Mouse (Mus musculus) neural tube, embryonic 11.5 days (tissue): ENCODE results near the gene Lrfn2. TPM values are rescaled to one million over a fixed set of nuclear protein-coding genes. Genes with fewer than 3 reads are reported as not detected.

Source experiments
- ATAC-seq: fragments of 200-750 bp; cut with Nextera tagmentation; 2 replicates; pipeline ENCODE4 v1.8.0; 2017; ENCODE audit warnings: moderate number of reproducible peaks, mild to moderate bottlenecking, moderate TSS enrichment, moderate library complexity; ENCODE audit not compliant: insufficient read depth, low FRiP score, low TSS enrichment
- DNase-seq: peaks from one replicate; pipeline ENCODE4 v3.0.0-alpha.2; 2015; ENCODE audit warnings: low spot score
- H3K27ac ChIP-seq: fragments of 300-500 bp; sonication (generic); 2 replicates; pipeline ENCODE4 v1.5.1; 2014; ENCODE audit warnings: low read depth, mild to moderate bottlenecking, low read length
- H3K27me3 ChIP-seq: fragments of 300-500 bp; sonication (generic); 2 replicates; pipeline ENCODE4 v1.6.1; 2014; ENCODE audit warnings: mild to moderate bottlenecking, low read length, mixed read lengths; ENCODE audit not compliant: control insufficient read depth, insufficient read depth
- H3K36me3 ChIP-seq: fragments of 300-500 bp; sonication (generic); 2 replicates; pipeline ENCODE4 v1.6.1; 2014; ENCODE audit warnings: mild to moderate bottlenecking, low read length, moderate library complexity, mixed read lengths; ENCODE audit not compliant: control insufficient read depth, insufficient read depth
- H3K4me1 ChIP-seq: fragments of 300-500 bp; sonication (generic); 2 replicates; pipeline ENCODE4 v1.6.1; 2014; ENCODE audit warnings: low read length, mixed read lengths; ENCODE audit not compliant: control insufficient read depth, insufficient read depth
- H3K4me2 ChIP-seq: fragments of 300-500 bp; sonication (generic); 2 replicates; pipeline ENCODE4 v1.6.1; 2014; ENCODE audit warnings: low read depth, mild to moderate bottlenecking, moderate library complexity
- H3K4me3 ChIP-seq: fragments of 300-500 bp; sonication (generic); 2 replicates; pipeline ENCODE4 v1.5.1; 2014; ENCODE audit warnings: low read depth, low read length
- H3K9ac ChIP-seq: fragments of 300-500 bp; sonication (generic); 2 replicates; pipeline ENCODE4 v1.6.1; 2014; ENCODE audit warnings: mild to moderate bottlenecking, low read length
- H3K9me3 ChIP-seq: fragments of 300-500 bp; sonication (generic); 2 replicates; pipeline ENCODE4 v1.6.1; 2016; ENCODE audit warnings: low read length; ENCODE audit not compliant: control insufficient read depth
- WGBS: fragments of 180-500 bp; shearing (Covaris S2); extraction: QIAGEN DNeasy Blood & Tissue Kit; methylation state at CpG from one replicate; pipeline ENCODE4 v1.1.7; 2014; 5-methylcytosine and 5-hydroxymethylcytosine counted together
- polyA plus RNA-seq: library from polyadenylated mRNA; unstranded; fragments of >200 nt; fragmentation: Nextera tagmentation; extraction: Ambion mirVana; gene quantifications from 2 replicates; pipeline ENCODE4 v1.2.1, GENCODE M21; 2014

Gene Lrfn2
- polyA plus RNA-seq, 1 experiment from 2014 or later = 1.1 TPM

GRCm38 (mm10) chr17:48930994-48931393, 1.2 kb upstream of the Lrfn2 start:
- peaks cover 20% of the 10 kb centered on the region for H3K27me3 ChIP-seq
- H3K4me1 ChIP-seq = 0 out of 2 replicates have a peak, but pooled peaks cover 4% of the 10 kb centered on the region
- no peaks in the 10 kb centered on the region for H3K36me3 ChIP-seq
- 68% methylated on average over 10 of the region's 10 CpGs for WGBS
- no peak overlapping the region for H3K9ac ChIP-seq
- H3K27ac ChIP-seq = no peak overlapping the region
- ATAC-seq = 0 out of 2 replicates have a peak, but pooled peaks have one; percentile 13
- H3K4me3 ChIP-seq = no peak overlapping the region
- peak overlapping the region; percentile 82; the same call in 1 of the 2 replicates for H3K4me2 ChIP-seq
- H3K9me3 ChIP-seq = no peaks in the 10 kb centered on the region
- DNase-seq = no peak

- DNase-seq (peak; percentile 29), ATAC-seq (no peak)
- 0 out of 2 replicates have a peak, but pooled peaks cover 4% of the 10 kb centered on the region for H3K4me1 ChIP-seq
- H3K36me3 ChIP-seq = no peaks in the 10 kb centered on the region
- 1% methylated on average over 26 of the region's 26 CpGs for WGBS
- peak overlapping the region; percentile 41 for H3K9ac ChIP-seq
- H3K9me3 ChIP-seq = no peaks in the 10 kb centered on the region
- peak overlapping the region; percentile 48 for H3K4me3 ChIP-seq
- H3K4me2 ChIP-seq = peak overlapping the region; percentile 82
- no peak overlapping the region for H3K27ac ChIP-seq
- H3K27me3 ChIP-seq = peaks cover 20% of the 10 kb centered on the region
Observed at GRCm38 (mm10) chr17:48932406-48932906, 277 bp downstream of the Lrfn2 start.

- 2% methylated on average over 8 of the region's 9 CpGs for WGBS
- Histone ChIP-seq H3K27me3 (peaks cover 20% of the 10 kb centered on the region), H3K36me3 (no peaks in the 10 kb centered on the region), H3K4me3 (peak overlapping the region; percentile 48), H3K9ac (peak overlapping the region; percentile 41), H3K4me2 (peak overlapping the region; percentile 82), H3K9me3 (no peaks in the 10 kb centered on the region), H3K27ac (no peak overlapping the region), H3K4me1 (0 out of 2 replicates have a peak, but pooled peaks cover 4% of the 10 kb centered on the region)
- no peak for ATAC-seq
- no peak for DNase-seq
Observed at GRCm38 (mm10) chr17:48932916-48933315, 737 bp downstream of the Lrfn2 start.

- Histone ChIP-seq H3K9me3 (no peaks in the 10 kb centered on the region), H3K27ac (no peak overlapping the region), H3K9ac (no peak overlapping the region), H3K4me3 (no peak overlapping the region), H3K4me1 (0 out of 2 replicates have a peak, but pooled peaks cover 4% of the 10 kb centered on the region), H3K4me2 (no peak overlapping the region), H3K27me3 (peaks cover 20% of the 10 kb centered on the region), H3K36me3 (no peaks in the 10 kb centered on the region)
- DNase-seq (no peak), ATAC-seq (no peak)
- WGBS = 74% methylated on average over 8 of the region's 8 CpGs
Observed at GRCm38 (mm10) chr17:48935201-48935600, 3.0 kb downstream of the Lrfn2 start.

- H3K9ac ChIP-seq = no peak overlapping the region
- H3K4me2 ChIP-seq = no peak overlapping the region
- no peaks in the 10 kb centered on the region for H3K9me3 ChIP-seq
- 58% methylated on average over 5 of the region's 5 CpGs for WGBS
- ATAC-seq (no peak), DNase-seq (no peak)
- no peak overlapping the region for H3K4me3 ChIP-seq
- peaks cover 20% of the 10 kb centered on the region for H3K27me3 ChIP-seq
- no peak overlapping the region for H3K27ac ChIP-seq
- no peaks in the 10 kb centered on the region for H3K36me3 ChIP-seq
- H3K4me1 ChIP-seq = 0 out of 2 replicates have a peak, but pooled peaks cover 4% of the 10 kb centered on the region
Observed at GRCm38 (mm10) chr17:48936445-48937141, 4.4 kb downstream of the Lrfn2 start.

- no peak for ATAC-seq
- Histone ChIP-seq H3K4me3 (no peak overlapping the region), H3K4me1 (no peaks in the 10 kb centered on the region), H3K9ac (no peak overlapping the region), H3K4me2 (no peak overlapping the region), H3K27me3 (0 out of 2 replicates have a peak, but pooled peaks cover 3% of the 10 kb centered on the region), H3K9me3 (no peaks in the 10 kb centered on the region), H3K27ac (no peak overlapping the region), H3K36me3 (no peaks in the 10 kb centered on the region)
- WGBS = 81% methylated on average over 7 of the region's 7 CpGs
- DNase-seq = no peak
Observed at GRCm38 (mm10) chr17:48938711-48939220, 6.6 kb downstream of the Lrfn2 start.

- Histone ChIP-seq H3K27me3 (no peaks in the 10 kb centered on the region), H3K9me3 (no peaks in the 10 kb centered on the region), H3K4me1 (peaks cover 7% of the 10 kb centered on the region; the same call in 1 of the 2 replicates), H3K9ac (no peak overlapping the region), H3K4me3 (no peak overlapping the region), H3K27ac (no peak overlapping the region), H3K4me2 (no peak overlapping the region), H3K36me3 (no peaks in the 10 kb centered on the region)
- 40% methylated on average over 9 of the region's 9 CpGs for WGBS
- ATAC-seq (no peak), DNase-seq (no peak)
Observed at GRCm38 (mm10) chr17:48946315-48946714, 14.1 kb downstream of the Lrfn2 start.

- peaks cover 7% of the 10 kb centered on the region; the same call in 1 of the 2 replicates for H3K4me1 ChIP-seq
- no peaks in the 10 kb centered on the region for H3K9me3 ChIP-seq
- H3K27ac ChIP-seq = no peak overlapping the region
- H3K36me3 ChIP-seq = no peaks in the 10 kb centered on the region
- H3K4me3 ChIP-seq = no peak overlapping the region
- ATAC-seq (no peak), DNase-seq (no peak)
- WGBS = 6% methylated on average over 3 of the region's 3 CpGs
- H3K9ac ChIP-seq = no peak overlapping the region
- H3K4me2 ChIP-seq = no peak overlapping the region
- H3K27me3 ChIP-seq = no peaks in the 10 kb centered on the region
Observed at GRCm38 (mm10) chr17:48946765-48947164, 14.6 kb downstream of the Lrfn2 start.
